Mouse (Mus musculus) CH12.LX (cell line): Measurements from ENCODE around the gene Col19a1. TPM values are rescaled to one million over a fixed set of nuclear protein-coding genes. Genes with fewer than 3 reads are reported as not detected.

ENCODE experiments used
- DNase-seq: peaks from one replicate; pipeline ENCODE4 v3.0.0-alpha.2; 2013; ENCODE audit errors: extremely low read depth
- H3K27ac ChIP-seq: 2 replicates; pipeline ENCODE4 v1.5.1; 2012; ENCODE audit warnings: low read depth, mild to moderate bottlenecking, control low read depth, moderate library complexity; ENCODE audit not compliant: insufficient read depth
- H3K27me3 ChIP-seq: replicated peaks from 2 replicates; pipeline ENCODE3; 2012; ENCODE audit warnings: inconsistent platforms
- H3K36me3 ChIP-seq, 2 experiments: replicated peaks in 1 of 2; 2 replicates each; pipeline versions ENCODE3 to v1.6.1; 2012; ENCODE audit warnings: inconsistent platforms in 1 of 2, low read length in 1 of 2, mild to moderate bottlenecking in 1 of 2, mixed read lengths in 1 of 2, moderate library complexity in 1 of 2; ENCODE audit not compliant: control insufficient read depth in 1 of 2, insufficient read depth in 1 of 2
- H3K4me1 ChIP-seq, 2 experiments: 2 replicates each; pipeline ENCODE4 v1.6.1; 2012; ENCODE audit warnings: inconsistent platforms in 1 of 2, moderate library complexity in 1 of 2; ENCODE audit not compliant: insufficient read depth in 2 of 2, control insufficient read depth in 1 of 2
- H3K4me2 ChIP-seq: 2 replicates; pipeline ENCODE4 v1.6.1; 2012; ENCODE audit warnings: low read depth, mild to moderate bottlenecking, control low read depth; ENCODE audit not compliant: poor library complexity, insufficient read depth, severe bottlenecking
- H3K4me3 ChIP-seq, 3 experiments: fragments of 150-350 bp in 1 of 3; sonication (generic) in 1 of 3; replicated peaks in 1 of 3; 2 replicates each; pipeline versions ENCODE3 to v1.5.1; 2011 to 2012; ENCODE audit warnings: low read depth in 2 of 3, low read length in 2 of 3, mild to moderate bottlenecking in 2 of 3, moderate library complexity in 2 of 3, control low read depth in 1 of 3, improper control_type of control experiment in 1 of 3, inconsistent platforms in 1 of 3, mixed read lengths in 1 of 3; ENCODE audit not compliant: poor library complexity in 1 of 3
- H3K79me2 ChIP-seq: replicated peaks from 2 replicates; pipeline ENCODE4 v1.6.1; 2012; ENCODE audit warnings: mild to moderate bottlenecking, moderate library complexity; ENCODE audit not compliant: control insufficient read depth, poor library complexity, insufficient read depth, severe bottlenecking; ENCODE audit errors: extremely low read depth
- H3K9ac ChIP-seq: 2 replicates; pipeline ENCODE4 v1.6.1; 2012; ENCODE audit warnings: low read depth, mild to moderate bottlenecking, control low read depth, moderate library complexity; ENCODE audit not compliant: insufficient read depth
- H3K9me3 ChIP-seq: replicated peaks from 2 replicates; pipeline ENCODE3; 2012; ENCODE audit warnings: low read length, inconsistent platforms, mixed read lengths
- BHLHE40 ChIP-seq: IDR thresholded peaks from 2 replicates; pipeline ENCODE4 v1.6.1; 2011; ENCODE audit warnings: mild to moderate bottlenecking, low read depth, low read length, improper control_type of control experiment
- CHD1 ChIP-seq: IDR thresholded peaks from 2 replicates; pipeline ENCODE4 v1.6.1; 2012; ENCODE audit warnings: low read depth, low read length, improper control_type of control experiment, inconsistent platforms
- CTCF ChIP-seq, 2 experiments: IDR thresholded peaks in 1 of 2; conservative IDR thresholded peaks in 1 of 2; 2 replicates each; pipeline ENCODE4 v1.5.1; 2011 to 2012; ENCODE audit warnings: low read depth in 2 of 2, low read length in 2 of 2, improper control_type of control experiment in 1 of 2, inconsistent platforms in 1 of 2, mild to moderate bottlenecking in 1 of 2, moderate library complexity in 1 of 2
- ELF1 ChIP-seq: IDR thresholded peaks from 2 replicates; pipeline ENCODE4 v1.6.1; 2014; ENCODE audit warnings: low read depth, mild to moderate bottlenecking, inconsistent platforms, low read length, improper control_type of control experiment
- ETS1 ChIP-seq: conservative IDR thresholded peaks from 2 replicates; pipeline ENCODE4 v1.6.1; 2012; ENCODE audit warnings: low read depth, mild to moderate bottlenecking, inconsistent platforms, low read length, improper control_type of control experiment, moderate library complexity
- GABPA ChIP-seq: IDR thresholded peaks from 2 replicates; pipeline ENCODE4 v1.6.1; 2012; ENCODE audit warnings: low read depth, low read length, improper control_type of control experiment, inconsistent platforms; ENCODE audit not compliant: insufficient replicate concordance
- HCFC1 ChIP-seq: IDR thresholded peaks from 2 replicates; pipeline ENCODE4 v1.6.1; 2012; ENCODE audit warnings: low read depth, mild to moderate bottlenecking, inconsistent platforms, low read length, improper control_type of control experiment
- IRF4 ChIP-seq: IDR thresholded peaks from 2 replicates; pipeline ENCODE4 v1.6.1; 2014; ENCODE audit warnings: low read depth, mild to moderate bottlenecking, inconsistent platforms, low read length, improper control_type of control experiment
- JUN ChIP-seq: IDR thresholded peaks from 2 replicates; pipeline ENCODE4 v1.6.1; 2011; ENCODE audit warnings: low read depth, mild to moderate bottlenecking, low read length, improper control_type of control experiment, moderate library complexity; ENCODE audit not compliant: insufficient read depth
- JUND ChIP-seq: conservative IDR thresholded peaks from 2 replicates; pipeline ENCODE4 v1.6.1; 2011; ENCODE audit warnings: low read depth, low read length, improper control_type of control experiment
- MAFK ChIP-seq: IDR thresholded peaks from 2 replicates; pipeline ENCODE4 v1.6.1; 2011; ENCODE audit warnings: low read length, improper control_type of control experiment; ENCODE audit not compliant: insufficient replicate concordance
- MEF2A ChIP-seq: IDR thresholded peaks from 2 replicates; pipeline ENCODE4 v1.6.1; 2014; ENCODE audit warnings: low read depth, mild to moderate bottlenecking, inconsistent platforms, low read length, improper control_type of control experiment, borderline replicate concordance
- MXI1 ChIP-seq: IDR thresholded peaks from 2 replicates; pipeline ENCODE4 v1.6.1; 2011; ENCODE audit warnings: mild to moderate bottlenecking, low read depth, low read length, improper control_type of control experiment
- MYC ChIP-seq: IDR thresholded peaks from 2 replicates; pipeline ENCODE4 v1.6.1; 2011; ENCODE audit warnings: low read depth, mild to moderate bottlenecking, improper control_type of control experiment, low read length
- NRF1 ChIP-seq: IDR thresholded peaks from 2 replicates; pipeline ENCODE4 v1.6.1; 2014; ENCODE audit warnings: low read depth, mild to moderate bottlenecking, inconsistent platforms, low read length, improper control_type of control experiment, moderate library complexity
- PAX5 ChIP-seq: IDR thresholded peaks from 2 replicates; pipeline ENCODE4 v1.6.1; 2012; ENCODE audit warnings: low read length, inconsistent platforms, mixed read lengths
- POLR2A ChIP-seq: IDR thresholded peaks from 2 replicates; pipeline ENCODE4 v1.6.1; 2011; ENCODE audit warnings: low read depth, mild to moderate bottlenecking, improper control_type of control experiment, low read length
- RCOR1 ChIP-seq: conservative IDR thresholded peaks from 2 replicates; pipeline ENCODE4 v1.6.1; 2012; ENCODE audit warnings: low read depth, mild to moderate bottlenecking, inconsistent platforms, low read length, improper control_type of control experiment
- SIN3A ChIP-seq: IDR thresholded peaks from 2 replicates; pipeline ENCODE4 v1.6.1; 2012; ENCODE audit warnings: low read length, improper control_type of control experiment, inconsistent platforms
- SMC3 ChIP-seq: IDR thresholded peaks from 2 replicates; pipeline ENCODE4 v1.6.1; 2011; ENCODE audit warnings: low read depth, low read length, improper control_type of control experiment
- TCF12 ChIP-seq: IDR thresholded peaks from 2 replicates; pipeline ENCODE4 v1.6.1; 2014; ENCODE audit warnings: low read depth, mild to moderate bottlenecking, inconsistent platforms, low read length, improper control_type of control experiment
- UBTF ChIP-seq: IDR thresholded peaks from 2 replicates; pipeline ENCODE4 v1.6.1; 2012; ENCODE audit warnings: low read depth, mild to moderate bottlenecking, inconsistent platforms, low read length, improper control_type of control experiment, moderate library complexity
- USF2 ChIP-seq: conservative IDR thresholded peaks from 2 replicates; pipeline ENCODE4 v1.6.1; 2011; ENCODE audit warnings: low read depth, low read length, improper control_type of control experiment
- ZC3H11A ChIP-seq: IDR thresholded peaks from 2 replicates; pipeline ENCODE4 v1.6.1; 2012; ENCODE audit warnings: low read depth, mild to moderate bottlenecking, inconsistent platforms, low read length, improper control_type of control experiment
- ZNF384 ChIP-seq: IDR thresholded peaks from 2 replicates; pipeline ENCODE4 v1.6.1; 2012; ENCODE audit warnings: low read depth, low read length, improper control_type of control experiment, inconsistent platforms
- dilution Hi-C: fragments of 300-500 bp; cut with MboI; formaldehyde crosslinking; loops from 2 replicates; pipeline ENCODE4 v1.14.3; 2020; ENCODE audit warnings: low sequenced_read_pairs; ENCODE audit not compliant: extremely low pct_unique_long_range_greater_than_20kb, extremely low pct_ligation_motif_present
- in situ Hi-C: fragments of 300-500 bp; cut with MboI; formaldehyde crosslinking; loops from 3 replicates; pipeline ENCODE4 v1.14.3; 2019; ENCODE audit warnings: low sequenced_read_pairs, low pct_ligation_motif_present, low pct_unique_long_range_greater_than_20kb, mixed read lengths
- polyA plus RNA-seq: library from polyadenylated mRNA; unstranded; fragments of >175 nt; gene quantifications from 2 replicates; pipeline ENCODE4 v1.2.1, GENCODE M21; 2012; ENCODE audit warnings: low read depth; ENCODE audit not compliant: insufficient read length
- total RNA-seq, 2 experiments: library from RNA; depleted of rRNA; stranded (reverse); fragments of 300-350 nt in 1 of 2; fragments of >200 nt in 1 of 2; gene quantifications; 2 replicates each; pipeline ENCODE4 v1.2.3; 2012 to 2014

Gene Col19a1
- total and polyA plus RNA-seq, 3 experiments = not detected

- dilution Hi-C loops = no loop called here
Observed at GRCm38 (mm10) chr1:24550031-24550430, 37.2 kb downstream of the Col19a1 start.

DNA sequence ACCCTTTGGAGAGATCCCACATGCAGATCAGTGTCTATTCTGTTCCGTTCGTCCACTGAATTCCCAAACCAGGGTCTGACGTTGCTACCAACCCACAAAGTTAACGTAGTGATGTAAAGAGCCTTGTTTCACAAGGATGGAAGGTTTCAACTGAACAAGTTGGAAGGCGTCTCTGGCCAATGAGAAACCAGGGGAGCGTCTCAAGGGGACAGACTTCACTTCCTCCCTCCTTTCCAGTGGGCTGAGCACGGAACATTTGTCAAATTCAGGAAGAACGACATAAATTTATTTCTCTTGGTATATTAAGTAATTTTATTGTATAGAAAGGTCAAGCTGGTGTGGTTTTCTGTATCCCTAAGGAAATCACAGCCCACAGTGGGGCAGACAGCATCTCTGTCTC is 38.2 kb downstream of the Col19a1 start:
- no peaks in the 10 kb centered on the region for H3K36me3 ChIP-seq
- H3K4me2 ChIP-seq = no peak overlapping the region
- DNase-seq = no peak
- TF ChIP-seq ZNF384 = no peak
- no peak for TF ChIP-seq GABPA
- TF ChIP-seq JUN = no peak
- no peak for TF ChIP-seq IRF4
- no peak for TF ChIP-seq ELF1
- TF ChIP-seq ZC3H11A = no peak
- no peak for TF ChIP-seq USF2
- no peak for TF ChIP-seq PAX5
- TF ChIP-seq ETS1 = no peak
- TF ChIP-seq MAFK = no peak
- TF ChIP-seq SIN3A = no peak
- no peak for TF ChIP-seq HCFC1
- TF ChIP-seq TCF12 = no peak
- no peak for TF ChIP-seq BHLHE40
- TF ChIP-seq, all 38 proteins: peak for 0
- Histone ChIP-seq H3K4me1 (peaks cover 0 to 4% of the 10 kb centered on the region in 2 experiments; a peak in 2 of 4 replicates), H3K27me3 (no peaks in the 10 kb centered on the region), H3K9me3 (no peaks in the 10 kb centered on the region), H3K9ac (no peak overlapping the region), H3K27ac (no peak overlapping the region), H3K79me2 (no peaks in the 10 kb centered on the region), H3K4me3 (no peak overlapping the region)
- in situ Hi-C loops = no loop called here
- dilution Hi-C loops = no loop called here

More at GRCm38 (mm10) chr1:24550031-24550430, 37.2 kb downstream of the Col19a1 start:
- no peaks in the 10 kb centered on the region for H3K36me3 ChIP-seq
- no peaks in the 10 kb centered on the region for H3K27me3 ChIP-seq
- H3K4me3 ChIP-seq = no peak overlapping the region
- in situ Hi-C loops = no loop called here
- H3K9me3 ChIP-seq = no peaks in the 10 kb centered on the region
- no peak overlapping the region for H3K9ac ChIP-seq
- no peak overlapping the region for H3K4me2 ChIP-seq
- no peaks in the 10 kb centered on the region for H3K79me2 ChIP-seq
- DNase-seq = no peak
- peaks cover 0 to 4% of the 10 kb centered on the region in 2 experiments; a peak in 2 of 4 replicates for H3K4me1 ChIP-seq
- no peak overlapping the region for H3K27ac ChIP-seq
- no peak for TF ChIP-seq CHD1
- no peak for TF ChIP-seq JUN
- no peak for TF ChIP-seq NRF1
- no peak for TF ChIP-seq SMC3
- no peak for TF ChIP-seq USF2
- TF ChIP-seq HCFC1 = no peak
- no peak for TF ChIP-seq CTCF (conservative IDR thresholded peaks at IDR 0.05 in 1 of 2, IDR thresholded peaks at IDR 0.05 in 1 of 2; ENCODE audit: low read depth in 2 of 2, low read length in 2 of 2)
- no peak for TF ChIP-seq ZNF384
- no peak for TF ChIP-seq POLR2A
- TF ChIP-seq BHLHE40 = no peak
- no peak for TF ChIP-seq SIN3A
- no peak for TF ChIP-seq MXI1
- no peak for TF ChIP-seq MYC
- no peak for TF ChIP-seq MEF2A
- TF ChIP-seq TCF12 = no peak
- TF ChIP-seq UBTF = no peak
- no peak for TF ChIP-seq ETS1
- no peak for TF ChIP-seq RCOR1
- TF ChIP-seq JUND = no peak
